Mouse (Mus musculus) thymus, adult 2 months (tissue): ENCODE results near the gene Maml2.

Experiments
- CTCF ChIP-seq: fragments of 200-500 bp; IDR thresholded peaks from 2 replicates; pipeline ENCODE4 v1.5.1; 2012; ENCODE audit warnings: mild to moderate bottlenecking, control low read depth, low read length, moderate library complexity, borderline replicate concordance; ENCODE audit not compliant: control insufficient read depth, poor library complexity, insufficient read depth; ENCODE audit errors: extremely low read depth
- POLR2A ChIP-seq: fragments of 200-500 bp; IDR thresholded peaks from 2 replicates; pipeline ENCODE4 v1.6.1; 2012; ENCODE audit warnings: mild to moderate bottlenecking, low read length, control low read depth, moderate library complexity; ENCODE audit not compliant: control insufficient read depth, poor library complexity, insufficient read depth; ENCODE audit errors: extremely low read depth

DNA sequence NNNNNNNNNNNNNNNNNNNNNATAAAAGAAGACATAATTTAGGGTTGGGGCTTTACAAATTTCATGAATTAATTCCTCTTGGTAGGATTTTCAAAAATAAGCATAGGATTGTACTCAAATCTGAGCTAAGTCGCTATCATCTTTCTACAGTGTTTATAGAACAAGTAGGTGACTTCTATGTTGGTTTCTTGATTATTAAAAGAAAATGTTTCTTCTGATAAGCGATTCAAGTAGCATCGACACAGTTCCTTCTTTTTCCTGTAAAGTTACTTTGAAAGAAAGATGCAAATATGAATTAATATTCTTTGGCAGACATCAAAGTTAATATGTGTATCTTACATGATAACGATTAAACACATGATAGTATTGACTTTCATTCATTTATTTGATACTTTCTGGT, 49.7 kb upstream of the Maml2 start:
- TF ChIP-seq POLR2A (no peak), CTCF (no peak)
